Comparison of ENCODE assay signal across 18 mouse cellular contexts in genomic region chr11:115292631-115293375, GRCm38 (mm10). TPM values are rescaled to one million over a fixed set of nuclear protein-coding genes. Genes with fewer than 3 reads are reported as not detected.
DNase-seq lines count a peak whose midpoint lies in the region; ATAC-seq lines count a peak whose summit lies in the region.
"Had no signal": no experiment of that assay in that cellular context is flagged by ENCODE, and none has a peak within 500 bp of the region (broad histone marks: within the 10 kb centered on the region; RNA-seq: fewer than 3 reads in every experiment).

No protein-coding gene starts in this region.

- H3K4me1 ChIP-seq in neural tube, embryonic 13.5 days (replicated peaks) = peaks cover 15% of the 10 kb centered on the region
- H3K4me1 ChIP-seq in neural tube, embryonic 15.5 days = peaks cover 20% of the 10 kb centered on the region
- H3K4me1 ChIP-seq in liver, embryonic 11.5 days (replicated peaks; ENCODE audit: control insufficient read depth, insufficient read depth, low read length) = peaks cover 10% of the 10 kb centered on the region; the same call in 1 of the 2 replicates
- peaks cover 14% of the 10 kb centered on the region for H3K4me1 ChIP-seq in hindbrain, embryonic 13.5 days (replicated peaks)

- no peak overlapping the region for H3K4me2 ChIP-seq in neural tube, embryonic 13.5 days
- no peak overlapping the region for H3K4me2 ChIP-seq in neural tube, embryonic 15.5 days
- peak overlapping the region; percentile 42 for H3K4me2 ChIP-seq in liver, embryonic 11.5 days
- no peak overlapping the region for H3K4me2 ChIP-seq in hindbrain, embryonic 13.5 days
- H3K4me2 ChIP-seq: embryonic facial prominence, embryonic 13.5 days; forebrain, embryonic 13.5 days; limb, embryonic 12.5 days; midbrain, embryonic 11.5 days had no signal

- H3K9ac ChIP-seq in neural tube, embryonic 13.5 days = no peak overlapping the region
- no peak overlapping the region for H3K9ac ChIP-seq in neural tube, embryonic 15.5 days (replicated peaks)
- H3K9ac ChIP-seq in liver, embryonic 11.5 days (ENCODE audit: low read depth, low read length) = no peak overlapping the region
- no peak overlapping the region for H3K9ac ChIP-seq in hindbrain, embryonic 13.5 days
- H3K9ac ChIP-seq: forebrain, embryonic 13.5 days; limb, embryonic 12.5 days had no signal

- ATAC-seq in neural tube, embryonic 13.5 days (ENCODE audit: low read depth) = no peak
- no peak for ATAC-seq in neural tube, embryonic 15.5 days (ENCODE audit: low FRiP score)
- ATAC-seq in liver, embryonic 11.5 days (replicated peaks; ENCODE audit: low FRiP score) = peak; percentile 48; the same call in 1 of the 2 replicates
- no peak for ATAC-seq in frontal cortex, adult (ENCODE audit: low TSS enrichment)
- no peak for ATAC-seq in hindbrain, embryonic 13.5 days (ENCODE audit: low FRiP score)
- ATAC-seq: forebrain, embryonic 13.5 days; Patski had no signal

- peaks cover 11% of the 10 kb centered on the region for H3K27me3 ChIP-seq in neural tube, embryonic 13.5 days
- H3K27me3 ChIP-seq in neural tube, embryonic 15.5 days (replicated peaks) = peaks cover 11% of the 10 kb centered on the region; the same call in 1 of the 2 replicates
- peaks cover 18% of the 10 kb centered on the region for H3K27me3 ChIP-seq in liver, embryonic 11.5 days (replicated peaks; ENCODE audit: control insufficient read depth, insufficient read depth, low read length)
- H3K27me3 ChIP-seq in hindbrain, embryonic 13.5 days = peaks cover 23% of the 10 kb centered on the region

- H3K27ac ChIP-seq in neural tube, embryonic 13.5 days (replicated peaks) = 0 out of 2 replicates have a peak overlapping the region, but pooled peaks have one; percentile 0
- H3K27ac ChIP-seq in neural tube, embryonic 15.5 days (replicated peaks) = no peak overlapping the region
- peak overlapping the region; percentile 77 for H3K27ac ChIP-seq in liver, embryonic 11.5 days (ENCODE audit: low read depth, low read length)
- no peak overlapping the region for H3K27ac ChIP-seq in hindbrain, embryonic 13.5 days
- H3K27ac ChIP-seq: embryonic facial prominence, embryonic 13.5 days; forebrain, embryonic 13.5 days; limb, embryonic 12.5 days had no signal

- H3K36me3 ChIP-seq in neural tube, embryonic 13.5 days = no peaks in the 10 kb centered on the region
- no peaks in the 10 kb centered on the region for H3K36me3 ChIP-seq in neural tube, embryonic 15.5 days
- no peaks in the 10 kb centered on the region for H3K36me3 ChIP-seq in liver, embryonic 11.5 days (ENCODE audit: control insufficient read depth, insufficient read depth, low read length)
- H3K36me3 ChIP-seq in hindbrain, embryonic 13.5 days = no peaks in the 10 kb centered on the region
- H3K36me3 ChIP-seq: embryonic facial prominence, embryonic 13.5 days; limb, embryonic 12.5 days had no signal

- no peak overlapping the region for H3K4me3 ChIP-seq in neural tube, embryonic 13.5 days
- H3K4me3 ChIP-seq in neural tube, embryonic 15.5 days (replicated peaks) = no peak overlapping the region
- no peak overlapping the region for H3K4me3 ChIP-seq in liver, embryonic 11.5 days (ENCODE audit: low read depth, low read length)
- no peak overlapping the region for H3K4me3 ChIP-seq in hindbrain, embryonic 13.5 days
- H3K4me3 ChIP-seq: embryonic facial prominence, embryonic 13.5 days; forebrain, embryonic 13.5 days; limb, embryonic 12.5 days had no signal

- WGBS in neural tube, embryonic 13.5 days = 66% methylated on average over 14 of the region's 14 CpGs
- WGBS in neural tube, embryonic 15.5 days = 73% methylated on average over 14 of the region's 14 CpGs
- 54% methylated on average over 14 of the region's 14 CpGs for WGBS in liver, embryonic 11.5 days
- 70% methylated on average over 14 of the region's 14 CpGs for WGBS in hindbrain, embryonic 13.5 days

- H3K9me3 ChIP-seq in neural tube, embryonic 13.5 days = no peaks in the 10 kb centered on the region
- H3K9me3 ChIP-seq in neural tube, embryonic 15.5 days (replicated peaks) = no peaks in the 10 kb centered on the region
- H3K9me3 ChIP-seq in liver, embryonic 11.5 days (ENCODE audit: control insufficient read depth, low read length) = no peaks in the 10 kb centered on the region
- no peaks in the 10 kb centered on the region for H3K9me3 ChIP-seq in hindbrain, embryonic 13.5 days
- H3K9me3 ChIP-seq: embryonic facial prominence, embryonic 13.5 days; forebrain, embryonic 13.5 days; limb, embryonic 12.5 days had no signal

- DNase-seq in adrenal gland, postnatal 36 days = peak; percentile 44 to 64
- no peak for DNase-seq in adrenal gland, postnatal 4 days (ENCODE audit: low spot score in 2 of 2)
- DNase-seq in liver, embryonic 11.5 days (ENCODE audit: low spot score) = no peak
- DNase-seq in frontal cortex, adult 2 months (ENCODE audit: extremely low spot score in 1 of 2, low spot score in 1 of 2) = no peak
- DNase-seq: B cell, adult 2 months; cerebellum, postnatal 25 days; heart, postnatal 36 days had no signal

RNA-seq across cellular contexts. Expression of gene Fads6, which starts 4.7 kb away (rescaled TPM):
- 10 to 100 TPM; 47.5 to 75.9 TPM for total RNA-seq in adrenal gland, postnatal 36 days (2021)
- total RNA-seq in adrenal gland, postnatal 4 days (2021) = 10 to 100 TPM; 26.0 to 31.3 TPM
- polyA plus RNA-seq in neural tube, embryonic 13.5 days (2015; fragmentation: Nextera tagmentation; extraction: Ambion mirVana) = 0.65 and 1.1 TPM in 2 replicates
- polyA plus RNA-seq in neural tube, embryonic 15.5 days (2015; fragmentation: Nextera tagmentation; extraction: Ambion mirVana) = 2.0 and 2.1 TPM in 2 replicates
- polyA plus RNA-seq in liver, embryonic 11.5 days (2014; fragmentation: Nextera tagmentation; extraction: Ambion mirVana) = 3.2 and 3.4 TPM in 2 replicates
- 0.73 and 0.79 TPM in 2 replicates for polyA plus RNA-seq in hindbrain, embryonic 13.5 days (2015; fragmentation: Nextera tagmentation; extraction: Ambion mirVana)
- polyA plus RNA-seq in frontal cortex, adult 2 months (2012; rRNA removed) = 13.2 and 13.9 TPM in 2 replicates

RNA-seq across cellular contexts. Expression of gene Otop2, which starts 14.2 kb away (rescaled TPM):
- not detected for total RNA-seq in adrenal gland, postnatal 36 days (2021)
- not detected for total RNA-seq in adrenal gland, postnatal 4 days (2021)
- polyA plus RNA-seq in neural tube, embryonic 13.5 days (2015; fragmentation: Nextera tagmentation; extraction: Ambion mirVana) = not detected in 2 replicates
- 0.15 and 0.26 TPM in 2 replicates for polyA plus RNA-seq in neural tube, embryonic 15.5 days (2015; fragmentation: Nextera tagmentation; extraction: Ambion mirVana)
- not detected in 2 replicates for polyA plus RNA-seq in liver, embryonic 11.5 days (2014; fragmentation: Nextera tagmentation; extraction: Ambion mirVana)
- polyA plus RNA-seq in hindbrain, embryonic 13.5 days (2015; fragmentation: Nextera tagmentation; extraction: Ambion mirVana) = not detected in 2 replicates
- polyA plus RNA-seq in frontal cortex, adult 2 months (2012; rRNA removed) = 14.6 and 19.2 TPM in 2 replicates
- total RNA-seq: gastrocnemius, postnatal 4 days; heart, postnatal 36 days had no signal
- polyA plus RNA-seq: forebrain, embryonic 13.5 days; limb, embryonic 12.5 days; midbrain, embryonic 11.5 days; neural tube, embryonic 11.5 days; Patski had no signal

RNA-seq across cellular contexts. Expression of gene Fdxr, which starts 16.0 kb away (rescaled TPM):
- total RNA-seq in adrenal gland, postnatal 36 days (2021) = 1,000 to 10,000 TPM; 1,168 to 1,492 TPM
- total RNA-seq in adrenal gland, postnatal 4 days (2021) = 100 to 1,000 TPM; 608 to 629 TPM
- 19.4 and 20.4 TPM in 2 replicates for polyA plus RNA-seq in neural tube, embryonic 13.5 days (2015; fragmentation: Nextera tagmentation; extraction: Ambion mirVana)
- polyA plus RNA-seq in neural tube, embryonic 15.5 days (2015; fragmentation: Nextera tagmentation; extraction: Ambion mirVana) = 18.6 and 21.5 TPM in 2 replicates
- polyA plus RNA-seq in liver, embryonic 11.5 days (2014; fragmentation: Nextera tagmentation; extraction: Ambion mirVana) = 25.0 and 25.7 TPM in 2 replicates
- polyA plus RNA-seq in hindbrain, embryonic 13.5 days (2015; fragmentation: Nextera tagmentation; extraction: Ambion mirVana) = 18.1 and 20.8 TPM in 2 replicates
- polyA plus RNA-seq in frontal cortex, adult 2 months (2012; rRNA removed) = 33.1 and 34.4 TPM in 2 replicates

RNA-seq across cellular contexts. Expression of gene Grin2c, which starts 25.8 kb away (rescaled TPM):
- total RNA-seq in adrenal gland, postnatal 36 days (2021) = 1 to 10 TPM; 1.7 to 4.6 TPM
- 1 to 10 TPM; 1.8 to 2.0 TPM for total RNA-seq in adrenal gland, postnatal 4 days (2021)
- polyA plus RNA-seq in neural tube, embryonic 13.5 days (2015; fragmentation: Nextera tagmentation; extraction: Ambion mirVana) = 0.55 and 0.57 TPM in 2 replicates
- polyA plus RNA-seq in neural tube, embryonic 15.5 days (2015; fragmentation: Nextera tagmentation; extraction: Ambion mirVana) = 0.34 and 0.44 TPM in 2 replicates
- 0.75 and 0.89 TPM in 2 replicates for polyA plus RNA-seq in liver, embryonic 11.5 days (2014; fragmentation: Nextera tagmentation; extraction: Ambion mirVana)
- 0.22 TPM in 2 replicates for polyA plus RNA-seq in hindbrain, embryonic 13.5 days (2015; fragmentation: Nextera tagmentation; extraction: Ambion mirVana)
- 55.1 and 55.6 TPM in 2 replicates for polyA plus RNA-seq in frontal cortex, adult 2 months (2012; rRNA removed)
- total RNA-seq: gastrocnemius, postnatal 4 days had no signal
- polyA plus RNA-seq: embryonic facial prominence, embryonic 13.5 days; forebrain, embryonic 13.5 days; Patski had no signal

RNA-seq across cellular contexts. Expression of gene Ush1g, which starts 29.0 kb away (rescaled TPM):
- total RNA-seq in adrenal gland, postnatal 36 days (2021) = under 1 TPM; 0.40 to 0.49 TPM
- total RNA-seq in adrenal gland, postnatal 4 days (2021) = under 1 TPM; 0.73 to 0.84 TPM
- 0.14 and 0.18 TPM in 2 replicates for polyA plus RNA-seq in neural tube, embryonic 13.5 days (2015; fragmentation: Nextera tagmentation; extraction: Ambion mirVana)
- 0.09 and 0.14 TPM in 2 replicates for polyA plus RNA-seq in neural tube, embryonic 15.5 days (2015; fragmentation: Nextera tagmentation; extraction: Ambion mirVana)
- polyA plus RNA-seq in liver, embryonic 11.5 days (2014; fragmentation: Nextera tagmentation; extraction: Ambion mirVana) = 0.52 and 0.64 TPM in 2 replicates
- polyA plus RNA-seq in hindbrain, embryonic 13.5 days (2015; fragmentation: Nextera tagmentation; extraction: Ambion mirVana) = 0.06 and 0.14 TPM in 2 replicates
- 7.8 and 8.6 TPM in 2 replicates for polyA plus RNA-seq in frontal cortex, adult 2 months (2012; rRNA removed)
- total RNA-seq: gastrocnemius, postnatal 4 days had no signal
- polyA plus RNA-seq: embryonic facial prominence, embryonic 13.5 days; forebrain, embryonic 13.5 days; limb, embryonic 12.5 days; neural tube, embryonic 11.5 days had no signal

Comparison
In these comparisons a context has a peak if more than half of its experiments do, and no peak if none do; other contexts are left out.
1. DNase-seq: peak in adrenal gland, postnatal 36 days (2 of 2); none in adrenal gland, postnatal 4 days (0 of 2), liver, embryonic 11.5 days (single experiment) and frontal cortex, adult 2 months (0 of 2).
2. H3K27ac ChIP-seq: peak in neural tube, embryonic 13.5 days (single experiment) and liver, embryonic 11.5 days (single experiment); none in neural tube, embryonic 15.5 days (single experiment) and hindbrain, embryonic 13.5 days (single experiment).
3. RNA of gene Otop2, which starts 14.2 kb away (polyA plus RNA-seq): 14.6 to 19.2 TPM in frontal cortex, adult 2 months; not detected in hindbrain, embryonic 13.5 days, 0.15 to 0.26 TPM in neural tube, embryonic 15.5 days, not detected in liver, embryonic 11.5 days and not detected in neural tube, embryonic 13.5 days; every median in the first group is over 10 times any median in the second.